Mouse (Mus musculus) hindbrain, embryonic 10.5 days (tissue): Measurements from ENCODE around the gene Mfn1. TPM values are rescaled to one million over a fixed set of nuclear protein-coding genes. Genes with fewer than 3 reads are reported as not detected.
A peak's percentile ranks its signal among the peaks of the same experiment; 100 is the strongest.

Experiments
- DNase-seq: peaks from one replicate; pipeline ENCODE4 v3.0.0-alpha.2; 2017; ENCODE audit warnings: low spot score
- H3K27ac ChIP-seq: fragments of 300-500 bp; sonication (generic); 2 replicates; pipeline ENCODE4 v1.5.1; 2016; ENCODE audit warnings: mild to moderate bottlenecking, moderate library complexity
- H3K27me3 ChIP-seq: fragments of 300-500 bp; sonication (generic); 2 replicates; pipeline ENCODE4 v1.6.1; 2016; ENCODE audit warnings: mild to moderate bottlenecking; ENCODE audit not compliant: poor library complexity, insufficient read depth, severe bottlenecking
- H3K36me3 ChIP-seq: fragments of 300-500 bp; sonication (generic); 2 replicates; pipeline ENCODE4 v1.6.1; 2016; ENCODE audit warnings: mild to moderate bottlenecking, moderate library complexity
- H3K4me1 ChIP-seq: fragments of 300-500 bp; sonication (generic); replicated peaks from 2 replicates; pipeline ENCODE4 v1.6.1; 2016; ENCODE audit warnings: mild to moderate bottlenecking
- H3K4me3 ChIP-seq: fragments of 300-500 bp; sonication (generic); 2 replicates; pipeline ENCODE4 v1.5.1; 2016; ENCODE audit warnings: mild to moderate bottlenecking, moderate library complexity
- H3K9me3 ChIP-seq: fragments of 300-500 bp; sonication (generic); 2 replicates; pipeline ENCODE4 v1.6.1; 2016; ENCODE audit warnings: mild to moderate bottlenecking, moderate library complexity
- WGBS: fragments of 180-500 bp; shearing (Covaris S2); methylation state at CpG from one replicate; pipeline ENCODE4 v1.1.7; 2016; 5-methylcytosine and 5-hydroxymethylcytosine counted together
- polyA plus RNA-seq: library from polyadenylated mRNA; unstranded; fragments of >200 nt; fragmentation: Nextera tagmentation; extraction: Ambion mirVana; gene quantifications from 2 replicates; pipeline ENCODE4 v1.2.1, GENCODE M21; 2016

The Mfn1 gene
- polyA plus RNA-seq, 1 experiment from 2014 or later, result 24.8 TPM

DNA sequence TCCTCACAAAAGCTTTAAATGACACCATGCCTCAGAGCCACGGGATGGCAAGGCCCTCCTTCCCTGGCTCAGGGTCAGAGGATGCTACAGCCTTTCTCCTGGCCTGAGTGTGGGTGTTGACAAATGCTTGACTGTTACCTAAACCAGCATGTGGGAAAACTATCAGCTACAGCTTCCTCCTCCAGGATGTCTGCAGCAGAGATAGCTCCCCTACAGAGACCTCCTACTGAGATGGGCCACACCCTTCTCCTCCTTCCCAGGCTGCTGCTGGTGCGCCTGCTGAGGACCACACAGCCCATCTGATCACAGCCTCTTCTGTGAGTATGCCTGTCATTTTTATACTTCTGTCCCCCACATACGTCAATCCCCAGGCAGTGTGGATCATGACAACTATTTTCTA, 70.1 kb downstream of the Mfn1 start:
- WGBS, result 71% methylated on average over 3 of the region's 3 CpGs

DNA sequence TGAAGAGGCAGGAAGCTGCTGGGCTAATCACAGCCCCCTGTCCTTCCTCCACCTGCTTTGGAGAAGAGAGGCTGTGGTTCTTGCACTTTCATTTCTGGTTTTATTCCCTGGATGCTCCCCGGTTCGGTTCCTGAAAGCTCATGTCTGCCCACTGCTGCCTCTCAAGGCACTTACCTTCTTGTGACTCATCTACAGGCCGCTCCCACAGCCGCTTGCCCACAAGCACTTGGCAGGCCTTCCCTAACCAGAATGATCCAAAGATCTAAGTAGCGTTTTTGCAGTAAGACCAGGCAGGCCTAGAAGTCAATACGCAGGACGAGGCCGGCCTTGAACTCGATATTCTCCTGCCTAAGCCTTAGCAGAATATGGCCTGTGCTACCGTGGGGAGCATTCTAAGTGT, 71.8 kb downstream of the Mfn1 start:
- 92% methylated on average over 10 of the region's 10 CpGs for whole genome bisulfite sequencing
- H3K36me3 ChIP-seq, result peaks cover 17% of the 10 kb centered on the region
- H3K4me1 ChIP-seq, result no peaks in the 10 kb centered on the region
- no peaks in the 10 kb centered on the region for H3K27me3 ChIP-seq
- 0 out of 2 replicates have a peak, but pooled peaks cover 2% of the 10 kb centered on the region for H3K9me3 ChIP-seq
- no peak overlapping the region for H3K4me3 ChIP-seq
- DNase-seq, result no peak
- H3K27ac ChIP-seq, result no peak overlapping the region

More for the DNA sequence above, 70.1 kb downstream of the Mfn1 start:
- H3K4me1 ChIP-seq, result no peaks in the 10 kb centered on the region
- 0 out of 2 replicates have a peak, but pooled peaks cover 2% of the 10 kb centered on the region for H3K9me3 ChIP-seq
- H3K27me3 ChIP-seq, result no peaks in the 10 kb centered on the region
- DNase-seq, result no peak
- no peak overlapping the region for H3K27ac ChIP-seq
- H3K4me3 ChIP-seq, result no peak overlapping the region
- H3K36me3 ChIP-seq, result peaks cover 15% of the 10 kb centered on the region

DNA sequence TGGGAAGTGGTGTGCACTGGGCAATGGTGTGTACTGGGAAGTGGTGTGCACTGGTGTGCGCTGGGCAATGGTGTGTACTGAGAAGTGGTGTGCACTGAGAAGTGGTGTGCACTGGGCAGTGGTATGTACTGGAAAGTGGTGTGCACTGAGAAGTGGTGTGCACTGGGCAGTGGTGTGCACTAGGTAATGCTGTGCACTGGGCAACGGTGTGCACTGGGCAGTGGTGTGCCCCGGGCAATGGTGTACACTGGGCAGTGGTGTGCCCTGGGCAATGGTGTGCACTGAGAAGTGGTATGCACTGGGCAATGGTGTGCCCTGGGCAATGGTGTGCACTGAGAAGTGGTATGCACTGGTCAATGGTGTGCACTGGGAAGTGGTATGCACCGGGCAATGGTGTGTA, 80.0 kb downstream of the Mfn1 start:
- 97% methylated on average over 4 of the region's 4 CpGs for WGBS
- H3K4me3 ChIP-seq, result no peak overlapping the region
- no peak overlapping the region for H3K27ac ChIP-seq
- no peaks in the 10 kb centered on the region for H3K27me3 ChIP-seq
- no peaks in the 10 kb centered on the region for H3K4me1 ChIP-seq
- peaks cover 8% of the 10 kb centered on the region for H3K36me3 ChIP-seq
- H3K9me3 ChIP-seq, result no peaks in the 10 kb centered on the region
- DNase-seq, result no peak

DNA sequence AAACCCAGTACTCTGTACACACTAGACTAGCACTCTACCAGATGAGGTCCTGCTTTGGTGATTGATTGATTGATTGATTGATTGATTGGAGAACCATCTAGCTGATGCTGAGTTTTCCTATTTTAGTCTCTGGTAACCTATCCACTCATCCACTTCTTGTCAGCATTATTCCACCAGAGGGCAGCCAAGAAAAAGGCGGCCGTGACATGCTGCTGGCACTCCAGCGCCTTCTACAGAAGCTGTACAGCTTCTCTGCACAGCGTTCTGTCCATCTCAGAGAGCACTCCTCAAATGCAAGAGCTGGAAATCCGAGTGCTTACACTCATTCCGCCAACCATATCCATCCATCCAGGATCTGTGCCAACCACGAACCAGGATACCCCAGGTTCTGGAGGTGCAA, 81.3 kb downstream of the Mfn1 start:
- WGBS, result 31% methylated on average over 7 of the region's 7 CpGs
- Histone ChIP-seq H3K9me3 (no peaks in the 10 kb centered on the region), H3K27me3 (no peaks in the 10 kb centered on the region; the same call in 1 of the 2 replicates), H3K36me3 (no peaks in the 10 kb centered on the region), H3K27ac (no peak overlapping the region), H3K4me3 (no peak overlapping the region), H3K4me1 (0 out of 2 replicates have a peak, but pooled peaks cover 1% of the 10 kb centered on the region)
- DNase-seq, result peak; percentile 50

DNA sequence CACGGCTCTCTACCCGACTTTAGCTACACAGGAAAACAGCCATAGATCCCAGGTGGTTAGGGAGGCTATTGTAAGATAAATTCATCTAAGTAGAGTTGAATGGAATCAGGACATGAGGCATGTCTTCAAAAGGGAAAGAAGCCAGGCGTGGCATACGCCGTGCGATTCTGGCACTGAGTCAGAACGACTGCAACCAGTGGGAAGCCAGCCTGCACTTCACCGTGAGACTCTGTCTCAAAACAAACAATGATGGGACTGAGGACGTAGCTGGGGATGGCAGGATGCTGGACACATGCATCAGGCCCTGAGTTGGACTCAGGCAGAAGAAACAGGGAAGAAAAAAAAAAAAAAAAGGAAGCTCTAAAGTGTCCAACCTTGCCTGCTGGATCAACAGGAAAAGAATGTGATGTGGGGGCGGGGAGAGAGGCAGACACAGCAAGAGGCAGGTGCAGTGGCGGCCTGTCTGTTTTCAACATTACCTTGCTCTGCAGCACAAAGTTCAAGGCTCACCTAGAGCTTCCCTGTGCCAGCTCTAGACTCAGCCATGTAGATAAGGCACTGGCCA, 82.4 kb downstream of the Mfn1 start:
- H3K36me3 ChIP-seq, result no peaks in the 10 kb centered on the region
- no peak for DNase-seq
- H3K27ac ChIP-seq, result no peak overlapping the region
- no peaks in the 10 kb centered on the region for H3K9me3 ChIP-seq
- WGBS, result 84% methylated on average over 11 of the region's 11 CpGs
- no peak overlapping the region for H3K4me3 ChIP-seq
- peaks cover 12% of the 10 kb centered on the region; the same call in 1 of the 2 replicates for H3K4me1 ChIP-seq
- no peaks in the 10 kb centered on the region; the same call in 1 of the 2 replicates for H3K27me3 ChIP-seq

DNA sequence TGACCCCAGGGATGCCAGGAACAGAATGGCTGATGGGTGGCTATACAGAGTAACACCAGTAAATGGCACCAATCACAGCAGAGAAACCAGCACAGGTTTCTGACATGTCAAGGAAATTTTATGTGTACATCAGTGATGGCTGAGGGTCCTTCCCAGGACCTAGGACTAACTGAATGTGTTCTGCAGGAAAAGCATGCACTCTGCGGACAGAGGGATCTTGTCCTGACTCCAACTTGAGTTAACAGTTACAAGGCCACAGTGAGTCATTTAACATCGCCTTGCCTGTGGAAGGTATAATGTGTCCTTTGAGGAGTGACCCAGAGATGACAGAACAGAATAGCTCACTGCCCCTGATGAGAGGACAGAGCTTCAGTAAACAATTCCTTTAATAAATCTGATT, 85.5 kb downstream of the Mfn1 start:
- no peak overlapping the region for H3K4me3 ChIP-seq
- no peak overlapping the region for H3K27ac ChIP-seq
- H3K36me3 ChIP-seq, result no peaks in the 10 kb centered on the region
- no peaks in the 10 kb centered on the region for H3K9me3 ChIP-seq
- no peak for DNase-seq
- H3K4me1 ChIP-seq, result peaks cover 20% of the 10 kb centered on the region
- 85% methylated on average over 2 of the region's 2 CpGs for WGBS
- no peaks in the 10 kb centered on the region; the same call in 1 of the 2 replicates for H3K27me3 ChIP-seq

DNA sequence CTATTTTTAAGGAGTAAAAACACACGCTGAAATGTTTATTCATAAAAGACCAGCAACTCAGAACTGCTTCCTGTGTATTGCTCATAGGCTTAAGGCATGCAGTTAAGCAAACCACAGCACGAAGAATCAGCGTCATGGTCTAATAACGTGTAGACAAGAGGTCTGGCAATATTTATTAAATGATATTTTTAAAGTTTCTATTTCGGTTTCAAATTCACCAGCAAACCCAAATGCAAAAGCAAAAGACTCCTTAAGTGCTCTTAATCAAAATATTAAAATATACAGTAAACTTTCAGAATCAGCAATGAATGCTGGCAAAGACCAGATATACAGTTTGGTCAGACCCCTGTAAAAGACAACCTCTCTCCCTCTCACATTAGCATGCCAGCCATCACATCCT, 86.1 kb downstream of the Mfn1 start:
- H3K36me3 ChIP-seq, result no peaks in the 10 kb centered on the region

DNA sequence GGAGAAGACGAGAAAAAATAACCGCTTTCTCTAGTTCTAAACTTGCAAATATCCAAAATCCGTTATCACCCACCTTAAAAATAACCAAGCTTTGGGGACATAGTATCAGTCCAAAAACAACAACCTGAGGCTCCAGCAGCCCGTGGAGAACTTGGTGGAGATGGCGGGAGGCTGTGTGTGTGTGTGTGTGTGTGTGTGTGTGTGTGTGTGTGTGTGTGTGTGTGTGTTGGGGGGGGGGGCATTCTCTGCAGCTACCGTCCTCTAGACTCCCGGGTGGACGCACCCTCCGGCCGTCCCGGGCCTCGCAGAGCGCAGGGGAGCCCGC, 86.7 kb downstream of the Mfn1 start:
- no peaks in the 10 kb centered on the region for H3K36me3 ChIP-seq
- 10% methylated on average over 14 of the region's 14 CpGs for WGBS
- H3K9me3 ChIP-seq, result no peaks in the 10 kb centered on the region
- no peak for DNase-seq
- H3K27me3 ChIP-seq, result no peaks in the 10 kb centered on the region; the same call in 1 of the 2 replicates
- peak overlapping the region; percentile 86 for H3K27ac ChIP-seq
- H3K4me1 ChIP-seq, result peaks cover 20% of the 10 kb centered on the region
- peak overlapping the region; percentile 74 for H3K4me3 ChIP-seq

More for the DNA sequence above, 86.1 kb downstream of the Mfn1 start:
- no peaks in the 10 kb centered on the region for H3K9me3 ChIP-seq
- H3K4me3 ChIP-seq, result peak overlapping the region; percentile 74
- no peaks in the 10 kb centered on the region; the same call in 1 of the 2 replicates for H3K27me3 ChIP-seq
- 86% methylated on average over 5 of the region's 5 CpGs for WGBS
- H3K27ac ChIP-seq, result no peak overlapping the region
- DNase-seq, result no peak
- H3K4me1 ChIP-seq, result peaks cover 20% of the 10 kb centered on the region

DNA sequence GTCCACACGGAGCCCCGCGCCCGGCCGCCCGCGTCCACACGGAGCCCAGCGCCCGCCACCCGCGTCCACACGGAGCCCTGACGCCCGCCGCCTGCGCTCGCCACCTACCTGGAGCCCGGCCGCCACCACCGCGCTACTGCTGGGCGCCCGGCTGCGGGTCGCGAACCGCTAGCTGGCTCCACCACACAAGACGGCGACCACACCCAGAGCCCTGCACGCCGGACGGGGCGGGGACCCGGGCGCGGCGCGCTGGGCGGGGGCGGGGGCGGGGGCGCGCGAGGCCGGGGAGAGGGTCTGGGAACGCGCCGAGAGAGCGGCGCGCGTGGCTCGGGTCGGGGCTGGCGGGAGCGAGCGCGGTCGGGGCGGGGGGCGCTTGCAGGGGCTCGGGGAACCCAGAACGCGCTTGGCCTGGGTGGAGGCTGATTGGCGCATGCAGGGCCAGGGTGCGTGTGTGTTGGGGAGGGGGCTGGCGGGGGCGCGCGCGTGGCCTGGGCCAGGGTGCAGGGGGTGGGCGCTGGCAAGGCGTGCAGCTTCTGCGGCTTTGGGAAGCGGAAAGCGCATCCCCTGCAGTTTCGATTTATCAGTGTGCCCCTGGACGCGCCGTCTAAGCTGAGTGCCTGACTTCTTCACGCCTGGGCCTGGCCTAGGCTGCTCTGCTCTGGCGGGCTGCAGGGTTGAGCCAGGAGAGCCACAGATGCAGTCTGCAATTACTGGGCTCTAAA, 87.2 kb downstream of the Mfn1 start, which contains the start of gene Gnb4:
TSS of gene Gnb4 (minus strand) at position 255 of the 722 bp plus-strand sequence.
- Histone ChIP-seq H3K4me1 (peaks cover 20% of the 10 kb centered on the region), H3K9me3 (no peaks in the 10 kb centered on the region), H3K27ac (peak within 1 kb of the TSS; percentile 86), H3K36me3 (no peaks in the 10 kb centered on the region), H3K27me3 (no peaks in the 10 kb centered on the region; the same call in 1 of the 2 replicates), H3K4me3 (peak within 1 kb of the TSS; percentile 74)
- 2% methylated on average over 82 of the region's 83 CpGs for WGBS
- DNase-seq, result peak; percentile 83

DNA sequence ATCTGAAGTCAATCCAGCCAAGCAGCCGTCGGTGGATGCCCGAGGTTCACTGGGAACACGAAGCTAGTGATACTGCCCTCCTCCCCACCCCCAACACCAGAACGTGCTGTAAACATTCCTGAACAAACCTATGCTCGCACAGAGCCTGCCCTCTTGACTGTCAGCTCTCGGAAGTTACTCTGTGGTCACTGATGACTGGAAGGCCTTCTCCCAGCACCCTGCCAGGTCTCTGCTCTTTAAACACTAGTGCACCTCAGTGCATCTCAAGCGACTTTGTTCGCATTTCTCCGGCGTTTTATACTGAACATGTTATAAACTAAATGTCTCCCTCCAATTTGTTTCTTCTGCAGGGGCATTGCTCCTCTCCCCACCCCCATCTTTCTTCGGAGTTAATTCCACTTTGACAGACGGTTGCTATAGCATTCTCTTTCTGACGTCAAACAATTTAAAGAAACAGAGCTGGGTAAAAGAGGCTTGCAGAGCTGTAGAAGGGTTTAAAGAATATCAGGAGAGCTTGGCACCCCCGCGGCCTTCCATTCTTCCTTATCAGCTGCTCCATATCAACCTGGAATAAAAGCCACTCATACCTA, 87.9 kb downstream of the Mfn1 start:
- DNase-seq, result no peak
- 22% methylated on average over 16 of the region's 16 CpGs for WGBS
- Histone ChIP-seq H3K27ac (peak overlapping the region; percentile 86), H3K27me3 (no peaks in the 10 kb centered on the region; the same call in 1 of the 2 replicates), H3K4me1 (peaks cover 20% of the 10 kb centered on the region), H3K36me3 (no peaks in the 10 kb centered on the region), H3K9me3 (no peaks in the 10 kb centered on the region), H3K4me3 (peak overlapping the region; percentile 74)

DNA sequence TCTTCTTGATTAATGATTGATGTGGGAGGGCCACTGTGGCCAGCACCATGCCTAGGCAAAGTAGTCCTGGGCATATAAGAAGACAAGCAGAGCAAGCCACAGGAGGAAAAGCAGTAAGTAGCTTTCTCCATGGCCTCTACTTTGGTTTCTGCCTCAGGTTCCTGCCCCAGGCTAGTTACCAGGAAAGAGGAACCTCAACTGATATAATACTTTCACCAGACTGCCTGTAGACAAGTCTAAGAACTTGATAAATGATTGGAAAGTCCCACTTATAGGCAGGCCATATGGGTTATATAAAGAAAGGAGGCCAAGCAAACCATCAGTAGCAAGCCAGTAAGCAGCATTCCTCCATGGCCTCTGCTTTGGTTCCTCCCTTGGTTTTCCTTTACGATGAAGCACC, 92.4 kb downstream of the Mfn1 start:
- no peak for DNase-seq
- Histone ChIP-seq H3K9me3 (no peaks in the 10 kb centered on the region), H3K36me3 (no peaks in the 10 kb centered on the region), H3K4me1 (peaks cover 9% of the 10 kb centered on the region; the same call in 1 of the 2 replicates), H3K4me3 (no peak overlapping the region), H3K27ac (no peak overlapping the region), H3K27me3 (no peaks in the 10 kb centered on the region)
- WGBS, result 92% methylated on average over 1 of the region's 1 CpGs

DNA sequence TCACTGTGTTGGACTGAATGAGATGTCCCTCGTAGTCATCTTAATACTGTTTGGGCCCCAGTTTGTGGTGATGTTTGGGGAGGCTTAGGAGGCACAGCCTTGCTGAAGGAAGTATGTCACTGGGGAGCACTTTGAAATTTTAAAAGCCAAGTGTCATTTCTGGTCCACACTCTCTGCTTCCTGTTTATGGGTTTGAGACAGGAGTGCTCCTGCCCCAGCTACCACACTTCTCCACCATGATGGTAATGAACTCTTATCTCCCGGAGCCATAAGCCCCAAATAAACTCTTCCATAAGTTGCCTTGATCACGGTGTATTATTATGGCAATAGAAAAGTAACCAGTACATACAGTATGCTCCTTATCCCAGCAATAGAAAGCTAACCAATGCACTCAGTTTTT, 92.8 kb downstream of the Mfn1 start:
- Histone ChIP-seq H3K4me3 (no peak overlapping the region), H3K36me3 (no peaks in the 10 kb centered on the region), H3K27me3 (no peaks in the 10 kb centered on the region), H3K4me1 (peaks cover 4% of the 10 kb centered on the region; the same call in 1 of the 2 replicates), H3K27ac (no peak overlapping the region), H3K9me3 (no peaks in the 10 kb centered on the region)
- 88% methylated on average over 3 of the region's 3 CpGs for WGBS
- no peak for DNase-seq

DNA sequence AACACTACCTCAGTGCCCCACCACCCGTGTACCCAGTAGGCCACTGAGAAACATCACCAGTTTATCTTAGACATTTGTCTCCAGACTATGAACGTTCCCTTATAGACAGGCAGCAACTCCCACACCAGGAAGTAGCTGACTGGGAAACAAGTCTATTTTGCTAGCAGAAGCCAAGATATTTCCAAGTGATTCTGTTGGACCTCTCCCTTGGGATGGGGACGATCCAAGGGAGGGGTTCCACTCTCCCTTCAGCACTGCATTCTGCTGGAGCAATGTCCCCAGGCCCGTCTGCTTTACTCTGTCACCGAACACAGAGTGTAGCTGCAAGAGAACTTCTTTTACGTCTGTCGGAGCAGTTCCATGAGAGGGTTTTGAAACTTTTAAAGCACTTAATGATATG, 98.9 kb downstream of the Mfn1 start:
- H3K36me3 ChIP-seq, result no peaks in the 10 kb centered on the region
- no peak overlapping the region for H3K4me3 ChIP-seq
- H3K27me3 ChIP-seq, result no peaks in the 10 kb centered on the region
- 89% methylated on average over 7 of the region's 7 CpGs for WGBS
- H3K27ac ChIP-seq, result no peak overlapping the region
- DNase-seq, result no peak
- H3K4me1 ChIP-seq, result no peaks in the 10 kb centered on the region
- no peaks in the 10 kb centered on the region for H3K9me3 ChIP-seq
